Mouse (Mus musculus): ENCODE measurements around the gene Rbm34. TPM values are rescaled to one million over a fixed set of nuclear protein-coding genes. Genes with fewer than 3 reads are reported as not detected.

The Rbm34 gene
- polyA plus RNA-seq, 1 experiment from 2014 or later = 32.0 TPM

GRCm38 (mm10) chr8:126949527-126949926, 21.3 kb downstream of the Rbm34 start:
- H3K36me3 ChIP-seq = peaks cover 51% of the 10 kb centered on the region
- 74% methylated on average over 2 of the region's 2 CpGs for WGBS
- ATAC-seq (ENCODE audit: low FRiP score, low read depth) = no peak

GRCm38 (mm10) chr8:126946444-126946843, 24.4 kb downstream of the Rbm34 start:
- H3K4me2 ChIP-seq (replicated peaks) = 0 out of 2 replicates have a peak overlapping the region, but pooled peaks have one; percentile 88
- no peak overlapping the region; the same call in 1 of the 2 replicates for H3K27ac ChIP-seq (replicated peaks)
- H3K4me3 ChIP-seq = no peak overlapping the region
- peaks cover 30% of the 10 kb centered on the region for H3K36me3 ChIP-seq
- no peak for ATAC-seq (ENCODE audit: low FRiP score, low read depth)
- H3K9ac ChIP-seq (replicated peaks) = no peak overlapping the region
- no peaks in the 10 kb centered on the region for H3K9me3 ChIP-seq
- H3K4me1 ChIP-seq = peaks cover 18% of the 10 kb centered on the region
- no peaks in the 10 kb centered on the region for H3K27me3 ChIP-seq
- 90% methylated on average over 7 of the region's 7 CpGs for WGBS

More at GRCm38 (mm10) chr8:126949527-126949926, 21.3 kb downstream of the Rbm34 start:
- Histone ChIP-seq H3K9ac (replicated peaks) (no peak overlapping the region), H3K27me3 (no peaks in the 10 kb centered on the region), H3K4me2 (replicated peaks) (no peak overlapping the region), H3K9me3 (no peaks in the 10 kb centered on the region), H3K27ac (replicated peaks) (no peak overlapping the region), H3K4me3 (no peak overlapping the region), H3K4me1 (peaks cover 7% of the 10 kb centered on the region)

DNA sequence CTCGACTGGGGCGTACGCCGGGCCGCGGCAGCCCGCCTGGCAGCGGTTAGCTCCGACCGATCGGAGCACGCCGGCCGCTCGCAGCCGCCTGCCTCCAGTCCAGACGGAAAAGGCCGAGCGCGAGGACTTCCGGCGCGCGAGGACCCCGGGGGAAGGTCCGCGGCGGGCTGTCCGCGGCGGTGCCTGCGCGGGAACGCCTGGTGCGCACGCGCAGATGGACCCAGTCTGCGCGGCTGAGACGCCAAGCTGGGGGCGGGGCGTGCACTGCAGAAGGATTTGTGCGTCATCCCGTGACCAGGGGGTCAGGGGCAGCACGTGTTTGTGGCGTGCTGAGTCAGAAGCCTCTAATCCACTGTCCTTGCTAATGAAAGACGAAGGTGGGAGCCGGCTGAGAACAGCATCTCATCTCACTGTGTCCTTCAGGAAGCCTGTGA, 25.1 kb downstream of the Rbm34 start, which contains the start of gene Tomm20:
Gene Tomm20, minus strand, starts transcription at position 115 of the 434 bp plus-strand sequence.
- WGBS = under 1% methylated on average over 48 of the region's 48 CpGs
- H3K4me2 ChIP-seq (replicated peaks) = peak within 1 kb of the TSS; percentile 88
- H3K9ac ChIP-seq (replicated peaks) = peak within 1 kb of the TSS; percentile 89
- peaks cover 18% of the 10 kb centered on the region for H3K4me1 ChIP-seq
- no peaks in the 10 kb centered on the region for H3K27me3 ChIP-seq
- H3K36me3 ChIP-seq = peaks cover 23% of the 10 kb centered on the region
- peak; percentile 93 for ATAC-seq (ENCODE audit: low FRiP score, low read depth)
- no peaks in the 10 kb centered on the region for H3K9me3 ChIP-seq
- peak within 1 kb of the TSS; percentile 86 for H3K27ac ChIP-seq (replicated peaks)
- peak within 1 kb of the TSS; percentile 89 for H3K4me3 ChIP-seq

GRCm38 (mm10) chr8:126944781-126945691, 25.8 kb downstream of the Rbm34 start:
- Histone ChIP-seq H3K4me2 (replicated peaks) (peak overlapping the region; percentile 88), H3K9me3 (no peaks in the 10 kb centered on the region), H3K4me1 (peaks cover 18% of the 10 kb centered on the region), H3K27me3 (no peaks in the 10 kb centered on the region), H3K36me3 (peaks cover 16% of the 10 kb centered on the region; the same call in 1 of the 2 replicates), H3K9ac (replicated peaks) (peak overlapping the region; percentile 89), H3K4me3 (peak overlapping the region; percentile 89), H3K27ac (replicated peaks) (peak overlapping the region; percentile 86)
- under 1% methylated on average over 46 of the region's 46 CpGs for WGBS
- ATAC-seq (ENCODE audit: low FRiP score, low read depth) = peak; percentile 71

GRCm38 (mm10) chr8:126943565-126943964, 27.3 kb downstream of the Rbm34 start:
- Histone ChIP-seq H3K27me3 (no peaks in the 10 kb centered on the region), H3K36me3 (peaks cover 21% of the 10 kb centered on the region), H3K27ac (replicated peaks) (no peak overlapping the region), H3K4me2 (replicated peaks) (peak overlapping the region; percentile 22; the same call in 1 of the 2 replicates), H3K9me3 (no peaks in the 10 kb centered on the region), H3K9ac (replicated peaks) (no peak overlapping the region), H3K4me3 (no peak overlapping the region), H3K4me1 (peaks cover 18% of the 10 kb centered on the region)
- WGBS = 92% methylated on average over 7 of the region's 7 CpGs
- no peak for ATAC-seq (ENCODE audit: low FRiP score, low read depth)

GRCm38 (mm10) chr8:126937337-126937736, 33.5 kb downstream of the Rbm34 start:
- Histone ChIP-seq H3K4me1 (no peaks in the 10 kb centered on the region), H3K36me3 (peaks cover 66% of the 10 kb centered on the region), H3K4me2 (replicated peaks) (no peak overlapping the region), H3K9me3 (no peaks in the 10 kb centered on the region), H3K9ac (replicated peaks) (no peak overlapping the region), H3K27me3 (no peaks in the 10 kb centered on the region), H3K4me3 (no peak overlapping the region), H3K27ac (replicated peaks) (no peak overlapping the region)
- no peak for ATAC-seq (ENCODE audit: low FRiP score, low read depth)
- 87% methylated on average over 3 of the region's 3 CpGs for WGBS

DNA sequence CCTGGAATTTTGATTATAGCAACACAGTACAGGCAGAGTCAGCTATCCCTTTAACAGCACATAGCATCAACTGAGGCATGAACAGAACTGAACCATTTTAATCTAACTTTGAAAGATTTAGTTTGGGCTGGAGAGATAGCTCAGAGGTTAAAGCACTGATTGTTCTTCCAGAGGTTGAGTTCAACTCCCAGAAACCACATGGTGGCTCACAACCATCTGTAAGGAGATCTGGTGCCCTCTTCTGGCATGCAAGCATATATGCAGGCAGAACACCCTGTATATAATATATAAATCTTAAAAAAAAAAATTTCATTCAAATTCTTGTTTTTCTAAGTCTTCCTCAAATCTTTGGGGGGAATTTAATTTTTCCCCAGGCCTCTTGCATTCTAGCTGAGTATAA, 34.9 kb downstream of the Rbm34 start:
- H3K4me2 ChIP-seq (replicated peaks) = no peak overlapping the region
- H3K27ac ChIP-seq (replicated peaks) = no peak overlapping the region
- no peaks in the 10 kb centered on the region for H3K27me3 ChIP-seq
- ATAC-seq (ENCODE audit: low FRiP score, low read depth) = no peak
- peaks cover 75% of the 10 kb centered on the region for H3K36me3 ChIP-seq
- no peak overlapping the region for H3K4me3 ChIP-seq
- H3K4me1 ChIP-seq = no peaks in the 10 kb centered on the region
- H3K9ac ChIP-seq (replicated peaks) = no peak overlapping the region
- no peaks in the 10 kb centered on the region for H3K9me3 ChIP-seq

DNA sequence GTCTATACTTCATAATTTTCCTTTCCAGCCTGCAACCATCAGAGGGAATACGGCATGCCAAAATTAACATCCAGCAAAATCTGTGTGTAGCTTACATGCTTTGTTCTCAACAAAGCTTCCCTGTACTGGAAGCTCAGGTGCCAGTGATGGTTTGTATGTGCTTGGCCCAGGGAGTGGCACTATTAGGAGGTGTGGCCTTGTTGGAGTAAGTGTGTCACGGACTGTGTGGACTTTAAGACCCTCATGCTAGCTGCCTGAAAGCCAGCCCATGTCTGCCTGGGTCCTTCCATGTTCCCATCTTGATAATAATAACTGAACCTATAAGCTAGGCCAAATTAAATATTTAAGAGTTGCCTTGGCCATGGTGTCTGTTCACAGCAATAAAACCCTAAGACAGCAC, 35.5 kb downstream of the Rbm34 start:
- peaks cover 79% of the 10 kb centered on the region for H3K36me3 ChIP-seq
- WGBS = 90% methylated on average over 2 of the region's 2 CpGs
- no peak overlapping the region for H3K27ac ChIP-seq (replicated peaks)
- H3K4me2 ChIP-seq (replicated peaks) = no peak overlapping the region
- no peak for ATAC-seq (ENCODE audit: low FRiP score, low read depth)
- H3K9ac ChIP-seq (replicated peaks) = no peak overlapping the region
- H3K27me3 ChIP-seq = no peaks in the 10 kb centered on the region
- no peak overlapping the region for H3K4me3 ChIP-seq
- H3K4me1 ChIP-seq = no peaks in the 10 kb centered on the region
- no peaks in the 10 kb centered on the region for H3K9me3 ChIP-seq

GRCm38 (mm10) chr8:126932656-126933055, 38.2 kb downstream of the Rbm34 start:
- ATAC-seq (ENCODE audit: low FRiP score, low read depth) = no peak
- H3K4me2 ChIP-seq (replicated peaks) = no peak overlapping the region
- H3K27ac ChIP-seq (replicated peaks) = no peak overlapping the region
- no peak overlapping the region for H3K4me3 ChIP-seq
- peaks cover 62% of the 10 kb centered on the region for H3K36me3 ChIP-seq
- no peaks in the 10 kb centered on the region for H3K27me3 ChIP-seq
- H3K4me1 ChIP-seq = no peaks in the 10 kb centered on the region
- H3K9me3 ChIP-seq = no peaks in the 10 kb centered on the region
- WGBS = 64% methylated on average over 1 of the region's 1 CpGs
- H3K9ac ChIP-seq (replicated peaks) = no peak overlapping the region

DNA sequence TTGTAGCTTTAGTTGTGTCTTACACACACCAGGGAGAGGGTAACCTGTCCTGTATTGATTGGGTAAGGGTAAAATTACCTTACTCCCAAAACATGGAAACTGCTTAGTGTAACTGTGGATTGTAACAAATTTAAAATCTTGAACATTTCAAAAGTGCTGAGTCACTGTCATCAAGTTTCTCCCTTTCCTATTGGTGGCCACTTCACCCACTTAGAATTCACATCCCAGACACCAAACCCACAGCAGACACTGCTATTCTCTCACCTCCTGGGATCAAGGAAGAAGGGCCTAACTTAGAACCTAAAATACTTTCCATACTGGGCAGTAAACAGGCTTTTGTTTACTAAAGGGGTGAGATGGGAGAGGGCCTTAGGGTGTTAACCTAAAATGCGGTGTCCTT, 38.6 kb downstream of the Rbm34 start:
- Histone ChIP-seq H3K36me3 (peaks cover 58% of the 10 kb centered on the region), H3K9me3 (no peaks in the 10 kb centered on the region), H3K27ac (replicated peaks) (no peak overlapping the region), H3K9ac (replicated peaks) (no peak overlapping the region), H3K4me2 (replicated peaks) (no peak overlapping the region), H3K4me3 (no peak overlapping the region), H3K27me3 (no peaks in the 10 kb centered on the region), H3K4me1 (no peaks in the 10 kb centered on the region)
- 92% methylated on average over 1 of the region's 1 CpGs for WGBS
- ATAC-seq (ENCODE audit: low FRiP score, low read depth) = no peak

DNA sequence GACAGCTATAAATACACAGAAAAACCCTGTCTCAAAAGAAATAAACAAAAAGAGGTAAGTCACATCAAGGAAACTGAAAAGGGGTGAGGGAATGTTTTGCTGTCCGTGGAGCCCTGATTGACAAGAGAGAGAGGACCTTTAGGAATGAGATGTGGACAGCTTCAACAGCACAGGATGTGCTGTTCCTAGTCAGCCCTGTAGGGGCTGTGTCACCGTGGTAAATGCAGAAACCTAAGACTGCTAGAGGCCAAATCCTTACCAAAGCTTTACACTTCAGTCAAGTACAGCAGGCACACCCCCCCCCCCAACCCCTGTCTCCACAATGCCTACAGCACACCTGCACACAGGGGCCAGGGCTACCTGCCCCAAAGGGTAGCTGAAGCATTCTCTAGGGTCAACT, 39.2 kb downstream of the Rbm34 start:
- 50% methylated on average over 2 of the region's 2 CpGs for WGBS
- no peak for ATAC-seq (ENCODE audit: low FRiP score, low read depth)
- Histone ChIP-seq H3K27me3 (no peaks in the 10 kb centered on the region), H3K9ac (replicated peaks) (no peak overlapping the region), H3K36me3 (peaks cover 53% of the 10 kb centered on the region), H3K4me2 (replicated peaks) (no peak overlapping the region), H3K4me1 (no peaks in the 10 kb centered on the region), H3K9me3 (no peaks in the 10 kb centered on the region), H3K4me3 (no peak overlapping the region), H3K27ac (replicated peaks) (no peak overlapping the region)

- no peak overlapping the region for H3K27ac ChIP-seq (replicated peaks)
- 82% methylated on average over 3 of the region's 3 CpGs for WGBS
- H3K9me3 ChIP-seq = no peaks in the 10 kb centered on the region
- H3K36me3 ChIP-seq = peaks cover 40% of the 10 kb centered on the region
- H3K27me3 ChIP-seq = no peaks in the 10 kb centered on the region
- H3K9ac ChIP-seq (replicated peaks) = no peak overlapping the region
- no peaks in the 10 kb centered on the region for H3K4me1 ChIP-seq
- no peak for ATAC-seq (ENCODE audit: low FRiP score, low read depth)
- H3K4me3 ChIP-seq = no peak overlapping the region
- no peak overlapping the region for H3K4me2 ChIP-seq (replicated peaks)
These were observed 41.2 kb downstream of the Rbm34 start for GRCm38 (mm10) chr8:126929607-126930161.

All from midbrain, embryonic 12.5 days (tissue).